Mouse (Mus musculus): ENCODE results near the gene Ap4s1. TPM values are rescaled to one million over a fixed set of nuclear protein-coding genes. Genes with fewer than 3 reads are reported as not detected.

Gene Ap4s1
- polyA plus RNA-seq, 1 experiment from 2014 or later: 48.3 TPM

GRCm38 (mm10) chr12:51708941-51709686, 18.3 kb downstream of the Ap4s1 start:
- TF ChIP-seq CTCF (IDR thresholded peaks at IDR 0.05; ENCODE audit: low read depth): no peak
- 50% methylated on average over 14 of the region's 14 CpGs for WGBS
- peak; percentile 67 for DNase-seq (ENCODE audit: low spot score)
- Histone ChIP-seq H3K9me3 (replicated peaks; ENCODE audit: low read length) (no peaks in the 10 kb centered on the region), H3K36me3 (ENCODE audit: insufficient read depth, low read length) (no peaks in the 10 kb centered on the region), H3K27ac (peak overlapping the region; percentile 47; the same call in 1 of the 2 replicates), H3K27me3 (ENCODE audit: insufficient read depth, low read length) (no peaks in the 10 kb centered on the region), H3K4me2 (ENCODE audit: low read length) (no peak overlapping the region), H3K4me1 (replicated peaks; ENCODE audit: insufficient read depth, low read length) (peaks cover 5% of the 10 kb centered on the region; the same call in 1 of the 2 replicates), H3K4me3 (replicated peaks; ENCODE audit: low read depth, low read length) (no peak overlapping the region), H3K9ac (ENCODE audit: low read depth, low read length) (no peak overlapping the region)
- ATAC-seq (replicated peaks; ENCODE audit: low FRiP score, low read depth): no peak; the same call in 1 of the 2 replicates

GRCm38 (mm10) chr12:51709741-51710140, 18.9 kb downstream of the Ap4s1 start:
- Histone ChIP-seq H3K27me3 (ENCODE audit: insufficient read depth, low read length) (no peaks in the 10 kb centered on the region), H3K4me1 (replicated peaks; ENCODE audit: insufficient read depth, low read length) (peaks cover 5% of the 10 kb centered on the region; the same call in 1 of the 2 replicates), H3K9me3 (replicated peaks; ENCODE audit: low read length) (no peaks in the 10 kb centered on the region), H3K27ac (0 out of 2 replicates have a peak overlapping the region, but pooled peaks have one; percentile 47), H3K9ac (ENCODE audit: low read depth, low read length) (no peak overlapping the region), H3K36me3 (ENCODE audit: insufficient read depth, low read length) (no peaks in the 10 kb centered on the region), H3K4me3 (replicated peaks; ENCODE audit: low read depth, low read length) (no peak overlapping the region), H3K4me2 (ENCODE audit: low read length) (no peak overlapping the region)
- ATAC-seq (replicated peaks; ENCODE audit: low FRiP score, low read depth): no peak
- WGBS: 64% methylated on average over 3 of the region's 3 CpGs
- no peak for DNase-seq (ENCODE audit: low spot score)
- TF ChIP-seq CTCF (IDR thresholded peaks at IDR 0.05; ENCODE audit: low read depth): no peak

GRCm38 (mm10) chr12:51710154-51710553, 19.3 kb downstream of the Ap4s1 start:
- H3K4me3 ChIP-seq (replicated peaks; ENCODE audit: low read depth, low read length): no peak overlapping the region
- DNase-seq (ENCODE audit: low spot score): no peak
- no peak for TF ChIP-seq CTCF (IDR thresholded peaks at IDR 0.05; ENCODE audit: low read depth)
- no peaks in the 10 kb centered on the region for H3K9me3 ChIP-seq (replicated peaks; ENCODE audit: low read length)
- peaks cover 5% of the 10 kb centered on the region; the same call in 1 of the 2 replicates for H3K4me1 ChIP-seq (replicated peaks; ENCODE audit: insufficient read depth, low read length)
- H3K36me3 ChIP-seq (ENCODE audit: insufficient read depth, low read length): no peaks in the 10 kb centered on the region
- H3K9ac ChIP-seq (ENCODE audit: low read depth, low read length): no peak overlapping the region
- no peak overlapping the region for H3K4me2 ChIP-seq (ENCODE audit: low read length)
- no peaks in the 10 kb centered on the region for H3K27me3 ChIP-seq (ENCODE audit: insufficient read depth, low read length)
- H3K27ac ChIP-seq: no peak overlapping the region
- peak; percentile 44; the same call in 1 of the 2 replicates for ATAC-seq (replicated peaks; ENCODE audit: low FRiP score, low read depth)
- WGBS: 31% methylated on average over 5 of the region's 5 CpGs

GRCm38 (mm10) chr12:51712685-51713084, 21.9 kb downstream of the Ap4s1 start:
- H3K36me3 ChIP-seq (ENCODE audit: insufficient read depth, low read length): no peaks in the 10 kb centered on the region
- no peaks in the 10 kb centered on the region for H3K9me3 ChIP-seq (replicated peaks; ENCODE audit: low read length)
- no peak overlapping the region for H3K9ac ChIP-seq (ENCODE audit: low read depth, low read length)
- ATAC-seq (replicated peaks; ENCODE audit: low FRiP score, low read depth) (no peak), DNase-seq (ENCODE audit: low spot score) (no peak)
- H3K4me2 ChIP-seq (ENCODE audit: low read length): no peak overlapping the region
- 61% methylated on average over 1 of the region's 1 CpGs for WGBS
- H3K27ac ChIP-seq: no peak overlapping the region
- no peak overlapping the region for H3K4me3 ChIP-seq (replicated peaks; ENCODE audit: low read depth, low read length)
- H3K27me3 ChIP-seq (ENCODE audit: insufficient read depth, low read length): no peaks in the 10 kb centered on the region
- peaks cover 5% of the 10 kb centered on the region; the same call in 1 of the 2 replicates for H3K4me1 ChIP-seq (replicated peaks; ENCODE audit: insufficient read depth, low read length)
- TF ChIP-seq CTCF (IDR thresholded peaks at IDR 0.05; ENCODE audit: low read depth): no peak

GRCm38 (mm10) chr12:51718617-51719016, 27.8 kb downstream of the Ap4s1 start:
- Histone ChIP-seq H3K4me3 (replicated peaks; ENCODE audit: low read depth, low read length) (no peak overlapping the region), H3K36me3 (ENCODE audit: insufficient read depth, low read length) (no peaks in the 10 kb centered on the region), H3K27me3 (ENCODE audit: insufficient read depth, low read length) (no peaks in the 10 kb centered on the region), H3K4me1 (replicated peaks; ENCODE audit: insufficient read depth, low read length) (no peaks in the 10 kb centered on the region), H3K4me2 (ENCODE audit: low read length) (no peak overlapping the region), H3K9ac (ENCODE audit: low read depth, low read length) (no peak overlapping the region), H3K9me3 (replicated peaks; ENCODE audit: low read length) (no peaks in the 10 kb centered on the region), H3K27ac (no peak overlapping the region)
- DNase-seq (ENCODE audit: low spot score) (no peak), ATAC-seq (replicated peaks; ENCODE audit: low FRiP score, low read depth) (no peak)
- no peak for TF ChIP-seq CTCF (IDR thresholded peaks at IDR 0.05; ENCODE audit: low read depth)
- WGBS: 91% methylated on average over 6 of the region's 6 CpGs

GRCm38 (mm10) chr12:51721836-51722235, 31.0 kb downstream of the Ap4s1 start:
- no peaks in the 10 kb centered on the region for H3K9me3 ChIP-seq (replicated peaks; ENCODE audit: low read length)
- H3K27ac ChIP-seq: no peak overlapping the region
- ATAC-seq (replicated peaks; ENCODE audit: low FRiP score, low read depth) (no peak), DNase-seq (ENCODE audit: low spot score) (no peak)
- H3K9ac ChIP-seq (ENCODE audit: low read depth, low read length): no peak overlapping the region
- no peak overlapping the region for H3K4me2 ChIP-seq (ENCODE audit: low read length)
- WGBS: 91% methylated on average over 8 of the region's 8 CpGs
- no peaks in the 10 kb centered on the region for H3K36me3 ChIP-seq (ENCODE audit: insufficient read depth, low read length)
- no peaks in the 10 kb centered on the region for H3K4me1 ChIP-seq (replicated peaks; ENCODE audit: insufficient read depth, low read length)
- H3K4me3 ChIP-seq (replicated peaks; ENCODE audit: low read depth, low read length): no peak overlapping the region
- no peaks in the 10 kb centered on the region for H3K27me3 ChIP-seq (ENCODE audit: insufficient read depth, low read length)
- no peak for TF ChIP-seq CTCF (IDR thresholded peaks at IDR 0.05; ENCODE audit: low read depth)
